Mouse (Mus musculus): Measurements from ENCODE around the gene Braf. TPM values are rescaled to one million over a fixed set of nuclear protein-coding genes. Genes with fewer than 3 reads are reported as not detected.

Gene Braf
- total and polyA plus RNA-seq, 3 experiments, result 9.8 to 21.8 (median 11.2) TPM

GRCm38 (mm10) chr6:39562166-39563015 lies 162.9 kb downstream of the Braf start:
- TF ChIP-seq SMC3 (IDR thresholded peaks at IDR 0.05; ENCODE audit: low read depth, low read length), result peak; percentile 97
- TF ChIP-seq NELFE (IDR thresholded peaks at IDR 0.05; ENCODE audit: low read depth, low read length), result no peak
- peak; percentile 47; the same call in 1 of the 2 replicates for TF ChIP-seq IRF4 (IDR thresholded peaks at IDR 0.05; ENCODE audit: low read depth, low read length)
- TF ChIP-seq BHLHE40 (IDR thresholded peaks at IDR 0.05; ENCODE audit: low read depth, low read length), result no peak
- peak; percentile 58 to 97 for TF ChIP-seq CTCF (conservative IDR thresholded peaks at IDR 0.05 in 1 of 2, IDR thresholded peaks at IDR 0.05 in 1 of 2; ENCODE audit: low read depth in 2 of 2, low read length in 2 of 2)
- no peak for TF ChIP-seq MAFK (IDR thresholded peaks at IDR 0.05; ENCODE audit: insufficient replicate concordance, low read length)
- TF ChIP-seq MAX (IDR thresholded peaks at IDR 0.05; ENCODE audit: low read length), result no peak
- no peak for TF ChIP-seq CHD2 (IDR thresholded peaks at IDR 0.05; ENCODE audit: low read length)
- 0 out of 2 replicates have a peak, but pooled peaks have one; percentile 40 for TF ChIP-seq SIN3A (IDR thresholded peaks at IDR 0.05; ENCODE audit: low read length)
- no peak for TF ChIP-seq USF1 (IDR thresholded peaks at IDR 0.05; ENCODE audit: low read depth, low read length)
- 0 out of 2 replicates have a peak, but pooled peaks have one; percentile 23 for TF ChIP-seq MYC (IDR thresholded peaks at IDR 0.05; ENCODE audit: low read depth, low read length)
- TF ChIP-seq RAD21 (IDR thresholded peaks at IDR 0.05; ENCODE audit: low read depth, low read length), result peak; percentile 94
- TF ChIP-seq ZC3H11A (IDR thresholded peaks at IDR 0.05; ENCODE audit: low read depth, low read length), result peak; percentile 76
- no peak for TF ChIP-seq GABPA (IDR thresholded peaks at IDR 0.05; ENCODE audit: insufficient replicate concordance, low read depth, low read length)
- TF ChIP-seq NRF1 (IDR thresholded peaks at IDR 0.05; ENCODE audit: low read depth, low read length), result no peak
- TF ChIP-seq KAT2A (IDR thresholded peaks at IDR 0.05; ENCODE audit: insufficient replicate concordance, low read length), result no peak
- peak; percentile 88 for DNase-seq (ENCODE audit: extremely low read depth)
- Histone ChIP-seq H3K4me1 (ENCODE audit: control insufficient read depth in 1 of 2, insufficient read depth in 2 of 2) (peaks cover 0 to 11% of the 10 kb centered on the region in 2 experiments; a peak in 2 of 4 replicates), H3K9ac (ENCODE audit: insufficient read depth, low read depth) (no peak overlapping the region), H3K4me3 (replicated peaks in 1 of 3; ENCODE audit: low read depth in 2 of 3, low read length in 2 of 3, poor library complexity in 1 of 3) (no peak overlapping the region), H3K4me2 (ENCODE audit: insufficient read depth, low read depth, poor library complexity, severe bottlenecking) (no peak overlapping the region), H3K27ac (ENCODE audit: insufficient read depth, low read depth) (no peak overlapping the region), H3K79me2 (replicated peaks; ENCODE audit: control insufficient read depth, extremely low read depth, insufficient read depth, poor library complexity, severe bottlenecking) (no peaks in the 10 kb centered on the region), H3K27me3 (replicated peaks) (peaks cover 7% of the 10 kb centered on the region), H3K9me3 (replicated peaks; ENCODE audit: low read length) (no peaks in the 10 kb centered on the region), H3K36me3 (replicated peaks in 1 of 2; ENCODE audit: control insufficient read depth in 1 of 2, insufficient read depth in 1 of 2, low read length in 1 of 2) (no peaks in the 10 kb centered on the region)
- in situ Hi-C loops (cut with MboI; ENCODE audit: low pct_ligation_motif_present, low pct_unique_long_range_greater_than_20kb, low sequenced_read_pairs), result loop anchor here (10.0 kb wide), 1 partner anchor 222 kb away; no protein-coding TSS in a partner anchor
- dilution Hi-C loops (cut with MboI; ENCODE audit: extremely low pct_ligation_motif_present, extremely low pct_unique_long_range_greater_than_20kb, low sequenced_read_pairs), result loop anchor here (25.0 kb wide), 1 partner anchor 100 kb away; no protein-coding TSS in a partner anchor

- dilution Hi-C loops (cut with MboI; ENCODE audit: extremely low pct_ligation_motif_present, extremely low pct_unique_long_range_greater_than_20kb, low sequenced_read_pairs), result loop anchor here (25.0 kb wide), 1 partner anchor 97 kb away; no protein-coding TSS in a partner anchor
- no peak for DNase-seq (ENCODE audit: extremely low read depth)
- H3K27me3 ChIP-seq (replicated peaks), result peaks cover 17% of the 10 kb centered on the region
Measured at GRCm38 (mm10) chr6:39559276-39559939, 165.9 kb downstream of the Braf start.

More at GRCm38 (mm10) chr6:39559276-39559939, 165.9 kb downstream of the Braf start:
- Histone ChIP-seq H3K9me3 (replicated peaks; ENCODE audit: low read length) (no peaks in the 10 kb centered on the region), H3K4me2 (ENCODE audit: insufficient read depth, low read depth, poor library complexity, severe bottlenecking) (no peak overlapping the region), H3K4me3 (replicated peaks in 1 of 3; ENCODE audit: low read depth in 2 of 3, low read length in 2 of 3, poor library complexity in 1 of 3) (no peak overlapping the region), H3K4me1 (ENCODE audit: control insufficient read depth in 1 of 2, insufficient read depth in 2 of 2) (peaks cover 0 to 13% of the 10 kb centered on the region in 2 experiments; a peak in 2 of 4 replicates), H3K27ac (ENCODE audit: insufficient read depth, low read depth) (no peak overlapping the region), H3K36me3 (replicated peaks in 1 of 2; ENCODE audit: control insufficient read depth in 1 of 2, insufficient read depth in 1 of 2, low read length in 1 of 2) (no peaks in the 10 kb centered on the region), H3K79me2 (replicated peaks; ENCODE audit: control insufficient read depth, extremely low read depth, insufficient read depth, poor library complexity, severe bottlenecking) (no peaks in the 10 kb centered on the region), H3K9ac (ENCODE audit: insufficient read depth, low read depth) (no peak overlapping the region)
- in situ Hi-C loops (cut with MboI; ENCODE audit: low pct_ligation_motif_present, low pct_unique_long_range_greater_than_20kb, low sequenced_read_pairs), result no loop called here
- TF ChIP-seq UBTF (IDR thresholded peaks at IDR 0.05; ENCODE audit: low read depth, low read length), result no peak
- TF ChIP-seq POLR2AphosphoS2 (IDR thresholded peaks at IDR 0.05; ENCODE audit: low read depth, low read length), result no peak
- no peak for TF ChIP-seq NRF1 (IDR thresholded peaks at IDR 0.05; ENCODE audit: low read depth, low read length)
- TF ChIP-seq ZMIZ1 (IDR thresholded peaks at IDR 0.05; ENCODE audit: low read depth, low read length), result no peak
- no peak for TF ChIP-seq HCFC1 (IDR thresholded peaks at IDR 0.05; ENCODE audit: low read depth, low read length)
- no peak for TF ChIP-seq MYC (IDR thresholded peaks at IDR 0.05; ENCODE audit: low read depth, low read length)
- TF ChIP-seq NELFE (IDR thresholded peaks at IDR 0.05; ENCODE audit: low read depth, low read length), result no peak
- no peak for TF ChIP-seq JUN (IDR thresholded peaks at IDR 0.05; ENCODE audit: insufficient read depth, low read depth, low read length)
- no peak for TF ChIP-seq PAX5 (IDR thresholded peaks at IDR 0.05; ENCODE audit: low read length)

All from CH12.LX (cell line).